Mouse (Mus musculus) intestine, embryonic 16.5 days (tissue): ENCODE measurements around the gene Tbx15. TPM values are rescaled to one million over a fixed set of nuclear protein-coding genes. Genes with fewer than 3 reads are reported as not detected.

Experiments used
- ATAC-seq: fragments of 200-750 bp; cut with Nextera tagmentation; 2 replicates; pipeline ENCODE4 v1.8.0; 2017; ENCODE audit warnings: moderate TSS enrichment, moderate library complexity
- H3K27ac ChIP-seq: fragments of 300-500 bp; sonication (generic); 2 replicates; pipeline ENCODE4 v1.5.1; 2014; ENCODE audit warnings: mild to moderate bottlenecking, low read length
- H3K27me3 ChIP-seq: fragments of 300-500 bp; sonication (generic); replicated peaks from 2 replicates; pipeline ENCODE4 v1.6.1; 2014; ENCODE audit warnings: low read length, control low read depth, mixed read lengths; ENCODE audit not compliant: control insufficient read depth, insufficient read depth
- H3K36me3 ChIP-seq: fragments of 300-500 bp; sonication (generic); 2 replicates; pipeline ENCODE4 v1.6.1; 2014; ENCODE audit warnings: low read length, control low read depth; ENCODE audit not compliant: control insufficient read depth, insufficient read depth
- H3K4me1 ChIP-seq: fragments of 300-500 bp; sonication (generic); 2 replicates; pipeline ENCODE4 v1.6.1; 2014; ENCODE audit warnings: low read length, control low read depth, mixed read lengths; ENCODE audit not compliant: control insufficient read depth, insufficient read depth
- H3K4me2 ChIP-seq: fragments of 300-500 bp; sonication (generic); 2 replicates; pipeline ENCODE4 v1.6.1; 2014; ENCODE audit warnings: low read depth, low read length, control low read depth
- H3K4me3 ChIP-seq: fragments of 300-500 bp; sonication (generic); 2 replicates; pipeline ENCODE4 v1.5.1; 2014; ENCODE audit warnings: mild to moderate bottlenecking, low read length
- H3K9ac ChIP-seq: fragments of 300-500 bp; sonication (generic); 2 replicates; pipeline ENCODE4 v1.6.1; 2014; ENCODE audit warnings: low read depth, low read length
- H3K9me3 ChIP-seq: fragments of 300-500 bp; sonication (generic); 2 replicates; pipeline ENCODE4 v1.6.1; 2016; ENCODE audit warnings: low read length, control low read depth; ENCODE audit not compliant: control insufficient read depth
- WGBS: fragments of 180-500 bp; shearing (Covaris S2); extraction: QIAGEN DNeasy Blood & Tissue Kit; methylation state at CpG from one replicate; pipeline ENCODE4 v1.1.7; 2014; 5-methylcytosine and 5-hydroxymethylcytosine counted together
- polyA plus RNA-seq: library from polyadenylated mRNA; unstranded; fragments of >200 nt; fragmentation: Nextera tagmentation; extraction: Ambion mirVana; gene quantifications from 2 replicates; pipeline ENCODE4 v1.2.1, GENCODE M21; 2015

Gene Tbx15
- polyA plus RNA-seq: 0.10 and 0.13 TPM in 2 replicates

DNA sequence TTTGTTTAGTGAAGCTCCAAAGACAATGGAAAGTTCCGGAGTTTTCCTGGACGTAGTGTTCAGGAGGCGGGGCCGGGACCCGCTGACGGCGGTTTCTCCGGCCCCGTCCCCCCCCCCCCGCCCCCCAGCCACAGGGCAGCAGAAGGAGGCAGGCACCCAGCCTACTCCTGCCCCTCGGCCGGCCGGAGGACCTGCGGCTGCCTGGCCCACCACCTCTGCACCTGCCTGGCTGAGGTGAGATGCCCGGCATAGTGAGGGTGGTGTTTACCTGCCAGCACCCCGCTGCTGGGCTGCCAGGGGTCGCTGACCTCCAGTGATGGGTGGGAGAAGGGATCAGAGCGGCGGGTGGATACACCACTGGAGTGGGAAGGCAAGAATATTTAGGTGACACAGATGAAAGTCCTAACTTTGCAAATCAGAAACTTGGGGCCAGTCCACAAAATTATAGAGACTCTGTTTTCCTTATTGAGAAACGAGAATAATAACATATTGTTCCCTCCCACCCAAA is at the start of gene Tbx15:
TSS of gene Tbx15 (plus strand) at position 169 of the 508 bp plus-strand sequence.
- 2% methylated on average over 17 of the region's 20 CpGs for WGBS
- ATAC-seq: no peak
- H3K4me3 ChIP-seq: peak within 1 kb of the TSS; percentile 15; the same call in 1 of the 2 replicates
- H3K36me3 ChIP-seq: no peaks in the 10 kb centered on the region
- no peak within 1 kb of the TSS for H3K27ac ChIP-seq
- H3K4me2 ChIP-seq: no peak within 1 kb of the TSS
- H3K4me1 ChIP-seq: no peaks in the 10 kb centered on the region
- H3K27me3 ChIP-seq: peaks cover 79% of the 10 kb centered on the region
- H3K9ac ChIP-seq: no peak within 1 kb of the TSS
- no peaks in the 10 kb centered on the region for H3K9me3 ChIP-seq

- H3K27me3 ChIP-seq: no peaks in the 10 kb centered on the region
- H3K4me2 ChIP-seq: no peak overlapping the region
- no peak overlapping the region for H3K9ac ChIP-seq
- no peaks in the 10 kb centered on the region for H3K9me3 ChIP-seq
- H3K27ac ChIP-seq: no peak overlapping the region
- ATAC-seq: no peak
- no peak overlapping the region for H3K4me3 ChIP-seq
- WGBS: 73% methylated on average over 4 of the region's 4 CpGs
- H3K36me3 ChIP-seq: no peaks in the 10 kb centered on the region
- no peaks in the 10 kb centered on the region for H3K4me1 ChIP-seq
Measured at GRCm38 (mm10) chr3:99193576-99193975, 46.6 kb upstream of the Tbx15 start.

GRCm38 (mm10) chr3:99203331-99203730 is 36.9 kb upstream of the Tbx15 start:
- Histone ChIP-seq H3K4me3 (no peak overlapping the region), H3K36me3 (0 out of 2 replicates have a peak, but pooled peaks cover 3% of the 10 kb centered on the region), H3K4me2 (no peak overlapping the region), H3K27me3 (no peaks in the 10 kb centered on the region), H3K4me1 (no peaks in the 10 kb centered on the region), H3K9me3 (no peaks in the 10 kb centered on the region), H3K9ac (no peak overlapping the region), H3K27ac (no peak overlapping the region)
- ATAC-seq: no peak

GRCm38 (mm10) chr3:99208416-99208815 is 31.8 kb upstream of the Tbx15 start:
- Histone ChIP-seq H3K36me3 (no peaks in the 10 kb centered on the region), H3K9me3 (no peaks in the 10 kb centered on the region), H3K4me2 (no peak overlapping the region), H3K27ac (no peak overlapping the region), H3K9ac (no peak overlapping the region), H3K4me3 (no peak overlapping the region), H3K27me3 (no peaks in the 10 kb centered on the region), H3K4me1 (no peaks in the 10 kb centered on the region)
- no peak for ATAC-seq
- WGBS: 19% methylated on average over 1 of the region's 1 CpGs

GRCm38 (mm10) chr3:99211105-99211698 is 29.0 kb upstream of the Tbx15 start:
- H3K4me2 ChIP-seq: no peak overlapping the region
- H3K36me3 ChIP-seq: no peaks in the 10 kb centered on the region
- H3K4me3 ChIP-seq: no peak overlapping the region
- H3K9me3 ChIP-seq: no peaks in the 10 kb centered on the region
- WGBS: 49% methylated on average over 14 of the region's 14 CpGs
- no peaks in the 10 kb centered on the region for H3K4me1 ChIP-seq
- H3K9ac ChIP-seq: no peak overlapping the region
- H3K27ac ChIP-seq: no peak overlapping the region
- no peak for ATAC-seq
- no peaks in the 10 kb centered on the region for H3K27me3 ChIP-seq

DNA sequence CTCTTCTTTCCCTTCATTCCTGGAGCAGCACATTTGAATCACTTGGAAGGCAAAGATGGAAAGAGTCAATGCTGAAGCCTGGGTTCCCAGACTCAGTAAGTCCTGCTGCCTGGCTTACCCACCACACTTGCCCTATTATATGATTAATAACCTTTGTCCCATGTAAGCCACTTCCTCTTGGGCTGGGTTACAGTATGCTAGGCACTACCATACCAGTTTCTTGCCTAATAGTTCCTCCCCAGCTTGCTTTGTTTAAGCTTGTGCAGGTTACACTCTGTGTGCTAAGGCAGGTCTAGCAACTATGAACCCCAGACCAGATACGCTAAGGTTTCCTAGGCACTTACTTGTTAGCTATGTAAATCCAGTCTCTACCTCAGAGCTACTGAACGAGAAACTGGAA is 12.4 kb upstream of the Tbx15 start:
- no peak overlapping the region for H3K4me2 ChIP-seq
- no peak overlapping the region for H3K9ac ChIP-seq
- no peak overlapping the region for H3K4me3 ChIP-seq
- no peaks in the 10 kb centered on the region; the same call in 1 of the 2 replicates for H3K27me3 ChIP-seq
- WGBS: 72% methylated on average over 2 of the region's 2 CpGs
- H3K9me3 ChIP-seq: no peaks in the 10 kb centered on the region
- H3K27ac ChIP-seq: no peak overlapping the region
- ATAC-seq: peak; percentile 81
- no peaks in the 10 kb centered on the region for H3K4me1 ChIP-seq
- no peaks in the 10 kb centered on the region for H3K36me3 ChIP-seq

GRCm38 (mm10) chr3:99233393-99234318 is 6.5 kb upstream of the Tbx15 start:
- H3K27ac ChIP-seq: no peak overlapping the region
- H3K4me3 ChIP-seq: peak overlapping the region; percentile 8
- no peaks in the 10 kb centered on the region for H3K9me3 ChIP-seq
- H3K4me1 ChIP-seq: peaks cover 8% of the 10 kb centered on the region; the same call in 1 of the 2 replicates
- H3K4me2 ChIP-seq: peak overlapping the region; percentile 45
- H3K27me3 ChIP-seq: peaks cover 39% of the 10 kb centered on the region
- WGBS: 8% methylated on average over 20 of the region's 20 CpGs
- no peak overlapping the region for H3K9ac ChIP-seq
- peak; percentile 58 for ATAC-seq
- no peaks in the 10 kb centered on the region for H3K36me3 ChIP-seq

DNA sequence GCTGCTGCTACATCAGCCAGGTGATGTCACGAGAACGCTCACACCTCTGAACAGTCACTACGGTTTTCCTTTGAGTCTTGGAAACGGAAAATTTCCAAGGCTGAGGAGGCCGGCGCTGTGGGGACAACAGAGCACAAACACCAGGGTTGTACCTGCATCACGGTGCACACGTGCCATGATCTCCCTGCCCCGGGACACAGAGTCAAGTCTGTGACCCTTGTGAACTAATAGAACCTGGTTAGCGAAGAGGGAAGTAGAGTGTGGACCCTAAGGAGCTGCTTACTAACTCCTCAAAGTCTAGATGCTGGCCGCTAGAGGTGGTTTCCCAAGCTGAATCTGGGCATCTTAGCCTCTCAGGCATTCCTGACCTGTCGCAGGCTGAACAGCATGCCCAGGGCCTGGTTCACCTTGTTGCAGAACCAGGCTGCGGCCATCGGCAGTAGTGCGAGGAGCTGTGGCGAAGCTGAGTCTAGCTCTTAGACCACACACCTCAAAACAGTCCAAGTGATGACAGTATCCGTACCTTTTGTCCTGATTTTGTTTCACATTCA is 5.8 kb upstream of the Tbx15 start:
- peaks cover 46% of the 10 kb centered on the region for H3K27me3 ChIP-seq
- H3K9ac ChIP-seq: no peak overlapping the region
- H3K27ac ChIP-seq: no peak overlapping the region
- 0 out of 2 replicates have a peak, but pooled peaks have one; percentile 21 for ATAC-seq
- peak overlapping the region; percentile 8 for H3K4me3 ChIP-seq
- 8% methylated on average over 17 of the region's 17 CpGs for whole genome bisulfite sequencing
- H3K4me1 ChIP-seq: peaks cover 8% of the 10 kb centered on the region; the same call in 1 of the 2 replicates
- H3K9me3 ChIP-seq: no peaks in the 10 kb centered on the region
- H3K4me2 ChIP-seq: peak overlapping the region; percentile 45
- H3K36me3 ChIP-seq: no peaks in the 10 kb centered on the region

GRCm38 (mm10) chr3:99235116-99235803 is 4.9 kb upstream of the Tbx15 start:
- no peak overlapping the region for H3K4me2 ChIP-seq
- peaks cover 55% of the 10 kb centered on the region for H3K27me3 ChIP-seq
- WGBS: 2% methylated on average over 23 of the region's 23 CpGs
- no peak for ATAC-seq
- H3K4me1 ChIP-seq: peaks cover 8% of the 10 kb centered on the region; the same call in 1 of the 2 replicates
- H3K36me3 ChIP-seq: no peaks in the 10 kb centered on the region
- no peak overlapping the region for H3K9ac ChIP-seq
- no peak overlapping the region for H3K4me3 ChIP-seq
- H3K9me3 ChIP-seq: no peaks in the 10 kb centered on the region
- H3K27ac ChIP-seq: no peak overlapping the region
